In the genomic region with DNA sequence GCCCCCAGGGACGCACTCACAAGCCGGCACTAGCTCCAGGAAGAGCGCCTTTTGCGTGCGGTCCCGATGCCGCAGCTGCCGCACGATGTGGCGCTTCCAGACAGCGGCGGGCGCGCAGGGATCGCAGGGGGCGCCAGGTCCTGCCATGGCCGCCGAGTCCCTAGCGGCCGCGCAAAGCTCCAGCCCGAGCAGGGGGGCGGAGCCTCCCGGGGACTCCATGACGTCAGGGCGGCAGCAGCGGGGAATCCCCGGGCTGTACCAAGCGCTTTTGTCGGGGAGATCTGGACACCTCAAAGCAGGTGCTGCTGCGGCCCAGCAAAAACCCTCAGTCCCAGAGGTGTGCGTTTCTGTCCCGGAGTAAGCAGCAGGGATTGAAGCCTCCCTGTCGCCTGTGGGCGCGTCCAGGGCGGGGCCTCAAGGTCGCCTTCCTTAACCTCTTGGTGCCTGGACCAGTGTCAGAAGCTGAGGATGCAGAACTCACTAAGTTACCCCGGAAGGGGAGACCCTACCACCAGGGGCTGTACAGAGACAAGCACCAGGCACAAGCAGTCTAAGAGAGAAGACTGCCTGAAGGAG, we compare ENCODE assay signal across 8 mouse cellular contexts. TPM values are rescaled to one million over a fixed set of nuclear protein-coding genes. Genes with fewer than 3 reads are reported as not detected.
DNase-seq lines count a peak whose midpoint lies in the region; ATAC-seq lines count a peak whose summit lies in the region.

Gene Atg16l2 (minus strand): TSS at position 371 of the 576 bp plus-strand sequence.

- DNase-seq in T-cell, adult 2 months (ENCODE audit: low spot score): peak; percentile 99
- peak; percentile 91 to 96 for DNase-seq in cerebellum, postnatal 36 days
- DNase-seq in frontal cortex, postnatal 36 days (ENCODE audit: low spot score in 2 of 2): peak; percentile 91 to 93
- peak; percentile 89 for DNase-seq in left cerebral cortex, adult 11 months (ENCODE audit: low spot score)
- DNase-seq in lung, postnatal 4 days: peak; percentile 96 to 97
- peak; percentile 96 for DNase-seq in retina, postnatal 7 days (ENCODE audit: low read depth, low spot score)
- DNase-seq in urinary bladder, adult 2 months (ENCODE audit: low spot score): peak; percentile 88

- no peaks in the 10 kb centered on the region for H3K9me3 ChIP-seq in hindbrain, embryonic 15.5 days

- H3K9ac ChIP-seq in hindbrain, embryonic 15.5 days: peak within 1 kb of the TSS; percentile 46

- H3K27ac ChIP-seq in hindbrain, embryonic 15.5 days (replicated peaks): peak within 1 kb of the TSS; percentile 55

- H3K36me3 ChIP-seq in hindbrain, embryonic 15.5 days: no peaks in the 10 kb centered on the region

- H3K27me3 ChIP-seq in hindbrain, embryonic 15.5 days: peaks cover 15% of the 10 kb centered on the region

- peak within 1 kb of the TSS; percentile 60 for H3K4me3 ChIP-seq in hindbrain, embryonic 15.5 days

- under 1% methylated on average over 39 of the region's 39 CpGs for WGBS in hindbrain, embryonic 15.5 days

- peak; percentile 94 for ATAC-seq in hindbrain, embryonic 15.5 days (ENCODE audit: low FRiP score, low read depth)

- peak within 1 kb of the TSS; percentile 70 for H3K4me2 ChIP-seq in hindbrain, embryonic 15.5 days

- peaks cover 23% of the 10 kb centered on the region for H3K4me1 ChIP-seq in hindbrain, embryonic 15.5 days (replicated peaks)

RNA-seq across cellular contexts. Expression of gene Atg16l2, which starts in this region (rescaled TPM):
- 27.4 and 31.1 TPM in 2 replicates for polyA plus RNA-seq in hindbrain, embryonic 15.5 days (2015; fragmentation: Nextera tagmentation; extraction: Ambion mirVana)
- 24.2 and 31.9 TPM in 2 replicates for polyA plus RNA-seq in urinary bladder, adult 2 months (2012; rRNA removed)

Comparison
In these comparisons a context has a peak if more than half of its experiments do, and no peak if none do; other contexts are left out.
1. Peak in every context shown above with its lines: DNase-seq, ATAC-seq, H3K4me3 ChIP-seq and H3K27ac ChIP-seq.